Mouse (Mus musculus): ENCODE results near the gene Bend3. TPM values are rescaled to one million over a fixed set of nuclear protein-coding genes. Genes with fewer than 3 reads are reported as not detected.

Bend3 gene
- polyA plus RNA-seq, 1 experiment = 2.7 TPM

GRCm38 (mm10) chr10:43490846-43491245 lies 12.2 kb downstream of the Bend3 start:
- Histone ChIP-seq H3K4me1 (ENCODE audit: control insufficient read depth, insufficient read depth, low read length) (no peaks in the 10 kb centered on the region; the same call in 1 of the 2 replicates), H3K4me3 (replicated peaks; ENCODE audit: control insufficient read depth, low read depth, low read length) (no peak overlapping the region), H3K27ac (ENCODE audit: control insufficient read depth, insufficient read depth, low read depth, low read length, poor library complexity) (no peak overlapping the region)
- TF ChIP-seq POLR2A (IDR thresholded peaks at IDR 0.05; ENCODE audit: borderline replicate concordance, control insufficient read depth, low read depth, low read length) = no peak
- TF ChIP-seq CTCF (IDR thresholded peaks at IDR 0.05; ENCODE audit: control insufficient read depth, insufficient read depth, low read length) = no peak
- 80% methylated on average over 5 of the region's 5 CpGs for WGBS

- Histone ChIP-seq H3K4me1 (ENCODE audit: control insufficient read depth, insufficient read depth, low read length) (no peaks in the 10 kb centered on the region; the same call in 1 of the 2 replicates), H3K27ac (ENCODE audit: control insufficient read depth, insufficient read depth, low read depth, low read length, poor library complexity) (no peak overlapping the region), H3K4me3 (replicated peaks; ENCODE audit: control insufficient read depth, low read depth, low read length) (no peak overlapping the region)
- WGBS = 83% methylated on average over 4 of the region's 4 CpGs
- TF ChIP-seq POLR2A (IDR thresholded peaks at IDR 0.05; ENCODE audit: borderline replicate concordance, control insufficient read depth, low read depth, low read length) = no peak
- TF ChIP-seq CTCF (IDR thresholded peaks at IDR 0.05; ENCODE audit: control insufficient read depth, insufficient read depth, low read length) = no peak
Measured at GRCm38 (mm10) chr10:43502599-43502998, 24.0 kb downstream of the Bend3 start.

- TF ChIP-seq POLR2A (IDR thresholded peaks at IDR 0.05; ENCODE audit: borderline replicate concordance, control insufficient read depth, low read depth, low read length) = no peak
- TF ChIP-seq CTCF (IDR thresholded peaks at IDR 0.05; ENCODE audit: control insufficient read depth, insufficient read depth, low read length) = no peak
- H3K4me3 ChIP-seq (replicated peaks; ENCODE audit: control insufficient read depth, low read depth, low read length) = no peak overlapping the region
- no peaks in the 10 kb centered on the region; the same call in 1 of the 2 replicates for H3K4me1 ChIP-seq (ENCODE audit: control insufficient read depth, insufficient read depth, low read length)
- 18% methylated on average over 1 of the region's 1 CpGs for WGBS
- no peak overlapping the region for H3K27ac ChIP-seq (ENCODE audit: control insufficient read depth, insufficient read depth, low read depth, low read length, poor library complexity)
Measured at GRCm38 (mm10) chr10:43504291-43504690, 25.7 kb downstream of the Bend3 start.

- Histone ChIP-seq H3K4me1 (ENCODE audit: control insufficient read depth, insufficient read depth, low read length) (no peaks in the 10 kb centered on the region; the same call in 1 of the 2 replicates), H3K4me3 (replicated peaks; ENCODE audit: control insufficient read depth, low read depth, low read length) (no peak overlapping the region), H3K27ac (ENCODE audit: control insufficient read depth, insufficient read depth, low read depth, low read length, poor library complexity) (no peak overlapping the region)
- 76% methylated on average over 4 of the region's 4 CpGs for WGBS
- no peak for TF ChIP-seq CTCF (IDR thresholded peaks at IDR 0.05; ENCODE audit: control insufficient read depth, insufficient read depth, low read length)
- no peak for TF ChIP-seq POLR2A (IDR thresholded peaks at IDR 0.05; ENCODE audit: borderline replicate concordance, control insufficient read depth, low read depth, low read length)
Measured at GRCm38 (mm10) chr10:43507051-43507450, 28.4 kb downstream of the Bend3 start.

- no peak overlapping the region for H3K27ac ChIP-seq (ENCODE audit: control insufficient read depth, insufficient read depth, low read depth, low read length, poor library complexity)
- no peak for TF ChIP-seq POLR2A (IDR thresholded peaks at IDR 0.05; ENCODE audit: borderline replicate concordance, control insufficient read depth, low read depth, low read length)
- TF ChIP-seq CTCF (IDR thresholded peaks at IDR 0.05; ENCODE audit: control insufficient read depth, insufficient read depth, low read length) = no peak
- H3K4me1 ChIP-seq (ENCODE audit: control insufficient read depth, insufficient read depth, low read length) = no peaks in the 10 kb centered on the region; the same call in 1 of the 2 replicates
- H3K4me3 ChIP-seq (replicated peaks; ENCODE audit: control insufficient read depth, low read depth, low read length) = no peak overlapping the region
- WGBS = 82% methylated on average over 7 of the region's 7 CpGs
Measured at GRCm38 (mm10) chr10:43509228-43509627, 30.6 kb downstream of the Bend3 start.

- TF ChIP-seq CTCF (IDR thresholded peaks at IDR 0.05; ENCODE audit: control insufficient read depth, insufficient read depth, low read length) (no peak), POLR2A (IDR thresholded peaks at IDR 0.05; ENCODE audit: borderline replicate concordance, control insufficient read depth, low read depth, low read length) (no peak)
- no peak overlapping the region for H3K27ac ChIP-seq (ENCODE audit: control insufficient read depth, insufficient read depth, low read depth, low read length, poor library complexity)
- H3K4me3 ChIP-seq (replicated peaks; ENCODE audit: control insufficient read depth, low read depth, low read length) = no peak overlapping the region
- WGBS = 93% methylated on average over 10 of the region's 10 CpGs
- no peaks in the 10 kb centered on the region for H3K4me1 ChIP-seq (ENCODE audit: control insufficient read depth, insufficient read depth, low read length)
Measured at GRCm38 (mm10) chr10:43512976-43513375, 34.3 kb downstream of the Bend3 start.

GRCm38 (mm10) chr10:43516992-43517660 lies 38.5 kb downstream of the Bend3 start:
- 82% methylated on average over 6 of the region's 6 CpGs for WGBS
- no peak overlapping the region for H3K4me3 ChIP-seq (replicated peaks; ENCODE audit: control insufficient read depth, low read depth, low read length)
- no peak for TF ChIP-seq CTCF (IDR thresholded peaks at IDR 0.05; ENCODE audit: control insufficient read depth, insufficient read depth, low read length)
- no peak for TF ChIP-seq POLR2A (IDR thresholded peaks at IDR 0.05; ENCODE audit: borderline replicate concordance, control insufficient read depth, low read depth, low read length)
- H3K27ac ChIP-seq (ENCODE audit: control insufficient read depth, insufficient read depth, low read depth, low read length, poor library complexity) = no peak overlapping the region
- H3K4me1 ChIP-seq (ENCODE audit: control insufficient read depth, insufficient read depth, low read length) = no peaks in the 10 kb centered on the region

- H3K4me1 ChIP-seq (ENCODE audit: control insufficient read depth, insufficient read depth, low read length) = no peaks in the 10 kb centered on the region
- TF ChIP-seq POLR2A (IDR thresholded peaks at IDR 0.05; ENCODE audit: borderline replicate concordance, control insufficient read depth, low read depth, low read length) = no peak
- no peak for TF ChIP-seq CTCF (IDR thresholded peaks at IDR 0.05; ENCODE audit: control insufficient read depth, insufficient read depth, low read length)
- 68% methylated on average over 4 of the region's 4 CpGs for WGBS
- H3K27ac ChIP-seq (ENCODE audit: control insufficient read depth, insufficient read depth, low read depth, low read length, poor library complexity) = no peak overlapping the region
- no peak overlapping the region for H3K4me3 ChIP-seq (replicated peaks; ENCODE audit: control insufficient read depth, low read depth, low read length)
Measured at GRCm38 (mm10) chr10:43517836-43518235, 39.2 kb downstream of the Bend3 start.
